Mouse (Mus musculus) midbrain, embryonic 16.5 days (tissue): Measurements from ENCODE around the gene Eme1. TPM values are rescaled to one million over a fixed set of nuclear protein-coding genes. Genes with fewer than 3 reads are reported as not detected.

Experiments
- ATAC-seq: fragments of 200-750 bp; cut with Nextera tagmentation; 2 replicates; pipeline ENCODE4 v1.8.0; 2017; ENCODE audit warnings: moderate TSS enrichment
- H3K27ac ChIP-seq: fragments of 300-500 bp; sonication (generic); 2 replicates; pipeline ENCODE4 v1.5.1; 2014; ENCODE audit warnings: mild to moderate bottlenecking, low read length, mixed read lengths
- H3K27me3 ChIP-seq: fragments of 300-500 bp; sonication (generic); 2 replicates; pipeline ENCODE4 v1.6.1; 2014; ENCODE audit warnings: low read depth, low read length, mixed read lengths; ENCODE audit not compliant: control insufficient read depth, insufficient read depth
- H3K36me3 ChIP-seq: fragments of 300-500 bp; sonication (generic); 2 replicates; pipeline ENCODE4 v1.6.1; 2014; ENCODE audit warnings: mild to moderate bottlenecking, low read length, moderate library complexity, mixed read lengths; ENCODE audit not compliant: control insufficient read depth, insufficient read depth
- H3K4me1 ChIP-seq: fragments of 300-500 bp; sonication (generic); 2 replicates; pipeline ENCODE4 v1.6.1; 2014; ENCODE audit warnings: mild to moderate bottlenecking, low read length, mixed read lengths; ENCODE audit not compliant: control insufficient read depth, insufficient read depth
- H3K4me2 ChIP-seq: fragments of 300-500 bp; sonication (generic); 2 replicates; pipeline ENCODE4 v1.6.1; 2014; ENCODE audit warnings: mild to moderate bottlenecking, low read length, mixed read lengths
- H3K4me3 ChIP-seq: fragments of 300-500 bp; sonication (generic); 2 replicates; pipeline ENCODE4 v1.5.1; 2014; ENCODE audit warnings: low read depth, mild to moderate bottlenecking, low read length, moderate library complexity, mixed read lengths
- H3K9ac ChIP-seq: fragments of 300-500 bp; sonication (generic); 2 replicates; pipeline ENCODE4 v1.6.1; 2014; ENCODE audit warnings: low read depth, low read length, mixed read lengths
- H3K9me3 ChIP-seq: fragments of 300-500 bp; sonication (generic); replicated peaks from 2 replicates; pipeline ENCODE4 v1.6.1; 2014; ENCODE audit warnings: mild to moderate bottlenecking, low read length, mixed read lengths; ENCODE audit not compliant: control insufficient read depth, poor library complexity, severe bottlenecking
- WGBS: fragments of 180-500 bp; shearing (Covaris S2); extraction: QIAGEN DNeasy Blood & Tissue Kit; methylation state at CpG from one replicate; pipeline ENCODE4 v1.1.7; 2014; 5-methylcytosine and 5-hydroxymethylcytosine counted together
- polyA plus RNA-seq: library from polyadenylated mRNA; unstranded; fragments of >200 nt; fragmentation: Nextera tagmentation; extraction: Ambion mirVana; gene quantifications from 2 replicates; pipeline ENCODE4 v1.2.1, GENCODE M21; 2015

Eme1 gene
- polyA plus RNA-seq, 1 experiment from 2014 or later, result 2.2 TPM

GRCm38 (mm10) chr11:94614603-94615002, 39.2 kb downstream of the Eme1 start:
- 67% methylated on average over 4 of the region's 4 CpGs for WGBS
- Histone ChIP-seq H3K9me3 (no peaks in the 10 kb centered on the region; the same call in 1 of the 2 replicates), H3K4me3 (no peak overlapping the region), H3K4me1 (no peaks in the 10 kb centered on the region), H3K9ac (no peak overlapping the region), H3K27ac (no peak overlapping the region), H3K4me2 (no peak overlapping the region), H3K36me3 (no peaks in the 10 kb centered on the region), H3K27me3 (no peaks in the 10 kb centered on the region)
- no peak for ATAC-seq

GRCm38 (mm10) chr11:94610744-94611740, 42.7 kb downstream of the Eme1 start:
- H3K9me3 ChIP-seq, result no peaks in the 10 kb centered on the region
- H3K36me3 ChIP-seq, result no peaks in the 10 kb centered on the region
- H3K4me2 ChIP-seq, result no peak overlapping the region
- no peaks in the 10 kb centered on the region for H3K4me1 ChIP-seq
- 76% methylated on average over 4 of the region's 4 CpGs for WGBS
- no peak overlapping the region for H3K9ac ChIP-seq
- ATAC-seq, result no peak
- no peak overlapping the region for H3K27ac ChIP-seq
- H3K27me3 ChIP-seq, result no peaks in the 10 kb centered on the region
- no peak overlapping the region for H3K4me3 ChIP-seq

- H3K9ac ChIP-seq, result no peak overlapping the region
- no peak overlapping the region for H3K4me2 ChIP-seq
- no peak overlapping the region for H3K27ac ChIP-seq
- peaks cover 7% of the 10 kb centered on the region; the same call in 1 of the 2 replicates for H3K4me1 ChIP-seq
- H3K9me3 ChIP-seq, result no peaks in the 10 kb centered on the region
- peaks cover 2% of the 10 kb centered on the region; the same call in 1 of the 2 replicates for H3K27me3 ChIP-seq
- ATAC-seq, result no peak
- no peaks in the 10 kb centered on the region for H3K36me3 ChIP-seq
- WGBS, result 71% methylated on average over 11 of the region's 11 CpGs
- H3K4me3 ChIP-seq, result no peak overlapping the region
Measured at GRCm38 (mm10) chr11:94602356-94602955, 51.3 kb downstream of the Eme1 start.

- Histone ChIP-seq H3K27me3 (peaks cover 2% of the 10 kb centered on the region; the same call in 1 of the 2 replicates), H3K27ac (no peak within 1 kb of the TSS), H3K36me3 (no peaks in the 10 kb centered on the region), H3K4me1 (peaks cover 7% of the 10 kb centered on the region; the same call in 1 of the 2 replicates), H3K9me3 (no peaks in the 10 kb centered on the region), H3K4me2 (peak within 1 kb of the TSS; percentile 71), H3K9ac (peak within 1 kb of the TSS; percentile 33), H3K4me3 (peak within 1 kb of the TSS; percentile 36)
- 2% methylated on average over 47 of the region's 52 CpGs for WGBS
- ATAC-seq, result peak; percentile 58
Measured at GRCm38 (mm10) chr11:94601321-94602281, 52.2 kb downstream of the Eme1 start, which contains the start of gene Acsf2. TSS of gene Acsf2 (minus strand) at chr11:94601871.

GRCm38 (mm10) chr11:94600447-94600846, 53.3 kb downstream of the Eme1 start:
- H3K27me3 ChIP-seq, result peaks cover 2% of the 10 kb centered on the region; the same call in 1 of the 2 replicates
- no peak overlapping the region for H3K4me2 ChIP-seq
- H3K4me3 ChIP-seq, result no peak overlapping the region
- H3K9ac ChIP-seq, result no peak overlapping the region
- no peak for ATAC-seq
- no peak overlapping the region for H3K27ac ChIP-seq
- WGBS, result 96% methylated on average over 7 of the region's 7 CpGs
- H3K36me3 ChIP-seq, result no peaks in the 10 kb centered on the region
- peaks cover 7% of the 10 kb centered on the region; the same call in 1 of the 2 replicates for H3K4me1 ChIP-seq
- H3K9me3 ChIP-seq, result no peaks in the 10 kb centered on the region

- Histone ChIP-seq H3K9me3 (no peaks in the 10 kb centered on the region), H3K4me2 (no peak overlapping the region), H3K9ac (no peak overlapping the region), H3K36me3 (no peaks in the 10 kb centered on the region), H3K4me1 (peaks cover 7% of the 10 kb centered on the region; the same call in 1 of the 2 replicates), H3K27ac (no peak overlapping the region), H3K27me3 (peaks cover 2% of the 10 kb centered on the region; the same call in 1 of the 2 replicates), H3K4me3 (no peak overlapping the region)
- 80% methylated on average over 6 of the region's 6 CpGs for WGBS
- no peak for ATAC-seq
Measured at GRCm38 (mm10) chr11:94598437-94599120, 55.2 kb downstream of the Eme1 start.

GRCm38 (mm10) chr11:94597319-94597718, 56.4 kb downstream of the Eme1 start:
- WGBS, result 94% methylated on average over 4 of the region's 4 CpGs
- Histone ChIP-seq H3K4me1 (peaks cover 7% of the 10 kb centered on the region; the same call in 1 of the 2 replicates), H3K4me3 (no peak overlapping the region), H3K9ac (no peak overlapping the region), H3K27ac (no peak overlapping the region), H3K36me3 (no peaks in the 10 kb centered on the region), H3K9me3 (no peaks in the 10 kb centered on the region), H3K4me2 (no peak overlapping the region), H3K27me3 (peaks cover 2% of the 10 kb centered on the region; the same call in 1 of the 2 replicates)
- ATAC-seq, result no peak
